In the genomic region with DNA sequence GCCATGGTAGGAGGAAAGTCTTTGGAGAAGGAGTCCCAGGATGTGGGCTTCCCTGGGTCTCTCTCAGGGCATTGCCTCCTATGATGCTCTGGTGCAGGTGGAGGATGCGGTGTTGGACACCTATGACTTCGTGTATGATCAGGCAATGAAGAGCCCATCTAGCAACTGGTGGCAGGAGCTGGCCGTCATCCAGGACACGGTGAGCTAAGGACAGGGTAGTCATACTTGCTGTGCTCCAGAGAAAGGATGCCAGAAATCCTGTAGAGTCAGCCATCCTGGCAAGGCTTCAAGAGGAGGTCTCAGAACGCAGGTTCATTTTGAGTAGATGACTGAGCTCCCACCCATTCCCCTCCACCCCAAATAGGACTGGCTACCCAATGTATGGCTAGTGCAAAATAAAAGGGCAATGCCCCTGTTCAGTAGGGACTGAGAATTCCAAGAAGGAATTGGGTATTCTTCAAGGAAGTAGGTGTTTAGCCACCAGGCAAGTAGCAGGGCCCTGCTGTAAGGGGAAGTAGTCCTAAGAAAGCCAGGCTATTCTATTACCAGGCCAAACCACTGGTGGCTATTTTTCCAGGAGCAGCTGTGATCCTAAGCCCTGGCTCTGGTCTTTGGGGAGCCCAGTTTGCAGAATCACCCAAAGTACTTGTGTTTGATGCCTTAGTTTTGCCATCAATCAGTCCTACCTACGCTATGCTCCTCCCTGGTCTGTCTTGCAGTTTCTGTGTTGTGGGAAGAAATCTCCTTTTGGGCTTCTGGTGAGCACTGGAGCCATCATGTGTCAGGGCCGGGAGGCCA, we compare ENCODE assay signal across 10 mouse cellular contexts. TPM values are rescaled to one million over a fixed set of nuclear protein-coding genes. Genes with fewer than 3 reads are reported as not detected.
DNase-seq lines count a peak whose midpoint lies in the region; ATAC-seq and TF ChIP-seq lines count a peak whose summit lies in the region.
"Had no signal": no experiment of that assay in that cellular context is flagged by ENCODE, and none has a peak within 500 bp of the region (broad histone marks: within the 10 kb centered on the region; RNA-seq: fewer than 3 reads in every experiment).

No protein-coding gene starts in this region.

- no peak overlapping the region for H3K4me3 ChIP-seq in gastrocnemius, adult 2 months
- H3K4me3 ChIP-seq in megakaryocyte, embryonic 14.5 days (replicated peaks), result peak overlapping the region; percentile 15
- H3K4me3 ChIP-seq in heart, embryonic 13.5 days, result no peak overlapping the region
- no peak overlapping the region for H3K4me3 ChIP-seq in stomach, embryonic 15.5 days (replicated peaks)

- H3K27ac ChIP-seq in gastrocnemius, adult 2 months, result peak overlapping the region; percentile 82
- H3K27ac ChIP-seq in heart, embryonic 13.5 days (replicated peaks), result peak overlapping the region; percentile 85
- peak overlapping the region; percentile 86 for H3K27ac ChIP-seq in stomach, embryonic 15.5 days

- no peak overlapping the region for H3K4me2 ChIP-seq in heart, embryonic 13.5 days
- H3K4me2 ChIP-seq in stomach, embryonic 15.5 days, result no peak overlapping the region

- no peaks in the 10 kb centered on the region for H3K9me3 ChIP-seq in megakaryocyte, embryonic 14.5 days
- no peaks in the 10 kb centered on the region for H3K9me3 ChIP-seq in heart, embryonic 13.5 days
- H3K9me3 ChIP-seq in stomach, embryonic 15.5 days, result no peaks in the 10 kb centered on the region

- 74% methylated on average over 7 of the region's 7 CpGs for WGBS in heart, embryonic 13.5 days
- 79% methylated on average over 7 of the region's 7 CpGs for WGBS in stomach, embryonic 15.5 days

- intact Hi-C loops in gastrocnemius, adult 2 months (cut with DNase I), result no loop called here

- no peak overlapping the region for H3K9ac ChIP-seq in heart, embryonic 13.5 days
- no peak overlapping the region for H3K9ac ChIP-seq in stomach, embryonic 15.5 days

- H3K27me3 ChIP-seq in megakaryocyte, embryonic 14.5 days (replicated peaks), result no peaks in the 10 kb centered on the region
- no peaks in the 10 kb centered on the region for H3K27me3 ChIP-seq in heart, embryonic 13.5 days (replicated peaks)
- no peaks in the 10 kb centered on the region for H3K27me3 ChIP-seq in stomach, embryonic 15.5 days (replicated peaks)

- H3K4me1 ChIP-seq in megakaryocyte, embryonic 14.5 days, result peaks cover 100% of the 10 kb centered on the region
- peaks cover 82% of the 10 kb centered on the region for H3K4me1 ChIP-seq in heart, embryonic 13.5 days
- H3K4me1 ChIP-seq in stomach, embryonic 15.5 days, result peaks cover 66% of the 10 kb centered on the region

- TF ChIP-seq CTCF in gastrocnemius, adult 2 months (IDR thresholded peaks at IDR 0.05), result no peak

- peaks cover 98% of the 10 kb centered on the region for H3K36me3 ChIP-seq in megakaryocyte, embryonic 14.5 days (replicated peaks; ENCODE audit: low read length)
- H3K36me3 ChIP-seq in heart, embryonic 13.5 days, result no peaks in the 10 kb centered on the region
- H3K36me3 ChIP-seq in stomach, embryonic 15.5 days, result no peaks in the 10 kb centered on the region

- peak; percentile 36 for DNase-seq in gastrocnemius, adult 2 months
- DNase-seq in gastrocnemius, postnatal 4 days (ENCODE audit: low spot score in 2 of 2), result no peak
- no peak for DNase-seq in thymus, adult 18-20 months
- DNase-seq in layer of hippocampus, adult 11-12 months (ENCODE audit: low spot score), result no peak

- no peak for ATAC-seq in megakaryocyte, adult 5-6 weeks (ENCODE audit: poor library complexity, severe bottlenecking)
- no peak for ATAC-seq in heart, embryonic 13.5 days (ENCODE audit: extremely low read depth, insufficient number of reproducible peaks, low FRiP score, low TSS enrichment)
- no peak for ATAC-seq in stomach, embryonic 15.5 days (ENCODE audit: insufficient read depth, low FRiP score, low read depth)
- ATAC-seq: CD4-positive, CD25-positive, alpha-beta regulatory T cell, adult 4 months had no signal

RNA-seq across cellular contexts. Expression of a gene that starts 10.2 kb away (rescaled TPM):
- total RNA-seq in gastrocnemius, adult 2 months (2021), result under 1 TPM; 0.23 to 0.39 TPM
- under 1 TPM; 0.88 to 0.96 TPM for total RNA-seq in gastrocnemius, postnatal 4 days (2021)
- polyA plus RNA-seq in megakaryocyte, embryonic 14.5 days (2012; ENCODE audit: insufficient read depth, low replicate concordance), result 109 and 119 TPM in 2 replicates
- 60.9 and 70.4 TPM in 2 replicates for total RNA-seq in megakaryocyte, adult 5-6 weeks (2015)
- total RNA-seq in megakaryocyte, adult 5-6 weeks (2017), result 45.6 and 47.0 TPM in 2 replicates
- polyA plus RNA-seq in heart, embryonic 13.5 days (2015; fragmentation: Nextera tagmentation; extraction: Ambion mirVana), result 4.9 and 5.9 TPM in 2 replicates
- polyA plus RNA-seq in stomach, embryonic 15.5 days (2015; fragmentation: Nextera tagmentation; extraction: Ambion mirVana), result 3.6 and 7.3 TPM in 2 replicates

RNA-seq across cellular contexts. Expression of a gene that starts 37.5 kb away (rescaled TPM):
- 100 to 1,000 TPM; 100 to 129 TPM for total RNA-seq in gastrocnemius, adult 2 months (2021)
- 100 to 1,000 TPM; 347 to 375 TPM for total RNA-seq in gastrocnemius, postnatal 4 days (2021)
- 774 and 1,679 TPM in 2 replicates for polyA plus RNA-seq in megakaryocyte, embryonic 14.5 days (2012; ENCODE audit: insufficient read depth, low replicate concordance)
- 17.2 and 20.3 TPM in 2 replicates for total RNA-seq in megakaryocyte, adult 5-6 weeks (2015)
- 22.5 and 25.3 TPM in 2 replicates for total RNA-seq in megakaryocyte, adult 5-6 weeks (2017)
- polyA plus RNA-seq in heart, embryonic 13.5 days (2015; fragmentation: Nextera tagmentation; extraction: Ambion mirVana), result 750 and 845 TPM in 2 replicates
- polyA plus RNA-seq in stomach, embryonic 15.5 days (2015; fragmentation: Nextera tagmentation; extraction: Ambion mirVana), result 551 and 575 TPM in 2 replicates

RNA-seq across cellular contexts. Expression of a gene that starts 46.0 kb away (rescaled TPM):
- not detected for total RNA-seq in gastrocnemius, adult 2 months (2021)
- total RNA-seq in gastrocnemius, postnatal 4 days (2021), result under 1 TPM in 1 of 2 experiments, not detected in 1; 0.22 TPM
- polyA plus RNA-seq in megakaryocyte, embryonic 14.5 days (2012; ENCODE audit: insufficient read depth, low replicate concordance), result 2.4 and 6.3 TPM in 2 replicates
- 0.96 and 1.1 TPM in 2 replicates for total RNA-seq in megakaryocyte, adult 5-6 weeks (2015)
- total RNA-seq in megakaryocyte, adult 5-6 weeks (2017), result 0.40 and 2.9 TPM in 2 replicates
- polyA plus RNA-seq in heart, embryonic 13.5 days (2015; fragmentation: Nextera tagmentation; extraction: Ambion mirVana), result 0.33 and 0.52 TPM in 2 replicates
- polyA plus RNA-seq in stomach, embryonic 15.5 days (2015; fragmentation: Nextera tagmentation; extraction: Ambion mirVana), result 5.5 and 6.1 TPM in 2 replicates
- total RNA-seq: liver, adult 2 months had no signal
- polyA plus RNA-seq: liver, adult 2 months had no signal

RNA-seq across cellular contexts. Expression of a gene that starts 54.0 kb away (rescaled TPM):
- 1 to 10 TPM; 6.6 to 8.2 TPM for total RNA-seq in gastrocnemius, adult 2 months (2021)
- 10 to 100 TPM; 24.5 to 26.8 TPM for total RNA-seq in gastrocnemius, postnatal 4 days (2021)
- 167 and 219 TPM in 2 replicates for polyA plus RNA-seq in megakaryocyte, embryonic 14.5 days (2012; ENCODE audit: insufficient read depth, low replicate concordance)
- 14.0 and 19.2 TPM in 2 replicates for total RNA-seq in megakaryocyte, adult 5-6 weeks (2015)
- 17.7 and 20.5 TPM in 2 replicates for total RNA-seq in megakaryocyte, adult 5-6 weeks (2017)
- 58.2 and 60.7 TPM in 2 replicates for polyA plus RNA-seq in heart, embryonic 13.5 days (2015; fragmentation: Nextera tagmentation; extraction: Ambion mirVana)
- 78.7 and 84.8 TPM in 2 replicates for polyA plus RNA-seq in stomach, embryonic 15.5 days (2015; fragmentation: Nextera tagmentation; extraction: Ambion mirVana)

Comparison
In these comparisons a context has a peak if more than half of its experiments do, and no peak if none do; other contexts are left out.
1. RNA of a gene that starts 10.2 kb away (total RNA-seq): 45.6 to 70.4 TPM in megakaryocyte, adult 5-6 weeks; 0.88 to 0.96 TPM in gastrocnemius, postnatal 4 days and 0.23 to 0.39 TPM in gastrocnemius, adult 2 months; every median in the first group is over 10 times any median in the second.
2. Peak in every context shown above with its lines, with median percentiles within 50 percentile points of each other: H3K27ac ChIP-seq.